ENCODE assay signal across 18 mouse cellular contexts in genomic region chr19:54257889-54258288, GRCm38 (mm10).
A peak's percentile ranks its signal among the peaks of the same experiment; 100 is the strongest.
DNase-seq lines count a peak whose midpoint lies in the region; ATAC-seq and TF ChIP-seq lines count a peak whose summit lies in the region.
"Had no signal": no experiment of that assay in that cellular context is flagged by ENCODE, and none has a peak within 500 bp of the region (broad histone marks: within the 10 kb centered on the region; RNA-seq: fewer than 3 reads in every experiment).

No protein-coding gene starts in this region.

- peak; percentile 41 for DNase-seq in hindbrain, postnatal 0 days (ENCODE audit: low spot score)
- peak; percentile 35 for DNase-seq in midbrain, postnatal 0 days (ENCODE audit: low spot score)
- DNase-seq in midbrain, embryonic 11.5 days (ENCODE audit: low spot score, missing footprints) = no peak
- peak; percentile 23 for DNase-seq in ZHBTc4 (ENCODE audit: low read depth, low spot score)
- DNase-seq in right cerebral cortex, postnatal 25 days = no peak
- DNase-seq in c-Kit-positive CD71-positive TER-119-positive erythroid progenitor cells, embryonic 14.5 days (ENCODE audit: low spot score) = no peak
- DNase-seq: cerebellum, adult 18-20 months; cerebellum, postnatal 36 days; gastrocnemius, postnatal 10 days; kidney, adult 9 months; lung, adult 2 months; spleen, adult 18-20 months had no signal

- peak; percentile 56 for TF ChIP-seq CTCF in hindbrain, postnatal 0 days (IDR thresholded peaks at IDR 0.05; ENCODE audit: low read depth)
- TF ChIP-seq CTCF in midbrain, postnatal 0 days (IDR thresholded peaks at IDR 0.05) = peak; percentile 61

- H3K27ac ChIP-seq in hindbrain, postnatal 0 days = no peak overlapping the region
- H3K27ac ChIP-seq in hindbrain, embryonic 16.5 days (ENCODE audit: low read depth, low read length) = no peak overlapping the region
- H3K27ac ChIP-seq in midbrain, postnatal 0 days (ENCODE audit: low read depth, low read length) = no peak overlapping the region
- no peak overlapping the region for H3K27ac ChIP-seq in midbrain, embryonic 11.5 days (ENCODE audit: low read depth, low read length)
- H3K27ac ChIP-seq: embryonic facial prominence, embryonic 13.5 days; hindbrain, embryonic 15.5 days; limb, embryonic 10.5 days had no signal

- 90% methylated on average over 3 of the region's 3 CpGs for WGBS in hindbrain, postnatal 0 days
- 89% methylated on average over 3 of the region's 3 CpGs for WGBS in hindbrain, embryonic 16.5 days
- 92% methylated on average over 3 of the region's 3 CpGs for WGBS in midbrain, postnatal 0 days
- 89% methylated on average over 3 of the region's 3 CpGs for WGBS in midbrain, embryonic 11.5 days

- H3K9me3 ChIP-seq in hindbrain, postnatal 0 days (ENCODE audit: low read length) = no peaks in the 10 kb centered on the region
- H3K9me3 ChIP-seq in hindbrain, embryonic 16.5 days (ENCODE audit: control insufficient read depth, low read length) = no peaks in the 10 kb centered on the region
- no peaks in the 10 kb centered on the region for H3K9me3 ChIP-seq in midbrain, postnatal 0 days (ENCODE audit: low read length)
- no peaks in the 10 kb centered on the region for H3K9me3 ChIP-seq in midbrain, embryonic 11.5 days (ENCODE audit: control insufficient read depth, low read length)
- H3K9me3 ChIP-seq: embryonic facial prominence, embryonic 13.5 days; hindbrain, embryonic 15.5 days; limb, embryonic 10.5 days had no signal

- no peak overlapping the region for H3K4me3 ChIP-seq in hindbrain, postnatal 0 days (ENCODE audit: low read length)
- no peak overlapping the region for H3K4me3 ChIP-seq in hindbrain, embryonic 16.5 days (ENCODE audit: low read length)
- H3K4me3 ChIP-seq in midbrain, postnatal 0 days (ENCODE audit: low read depth, low read length) = no peak overlapping the region
- H3K4me3 ChIP-seq in midbrain, embryonic 11.5 days (ENCODE audit: low read depth, low read length) = no peak overlapping the region
- H3K4me3 ChIP-seq: embryonic facial prominence, embryonic 13.5 days; hindbrain, embryonic 15.5 days; limb, embryonic 10.5 days had no signal

- H3K4me1 ChIP-seq in hindbrain, postnatal 0 days (ENCODE audit: insufficient read depth, low read length) = 0 out of 2 replicates have a peak, but pooled peaks cover 6% of the 10 kb centered on the region
- no peaks in the 10 kb centered on the region for H3K4me1 ChIP-seq in hindbrain, embryonic 16.5 days (ENCODE audit: control insufficient read depth, insufficient read depth, low read depth, low read length)
- peaks cover 5% of the 10 kb centered on the region; the same call in 1 of the 2 replicates for H3K4me1 ChIP-seq in midbrain, postnatal 0 days (ENCODE audit: insufficient read depth, low read length)
- H3K4me1 ChIP-seq in midbrain, embryonic 11.5 days (ENCODE audit: control insufficient read depth, insufficient read depth, low read length) = no peaks in the 10 kb centered on the region
- H3K4me1 ChIP-seq: embryonic facial prominence, embryonic 13.5 days had no signal

- ATAC-seq in hindbrain, postnatal 0 days = peak; percentile 35; the same call in 1 of the 2 replicates
- ATAC-seq in hindbrain, embryonic 16.5 days = no peak
- no peak for ATAC-seq in midbrain, postnatal 0 days (ENCODE audit: low FRiP score)
- no peak for ATAC-seq in midbrain, embryonic 11.5 days (ENCODE audit: low FRiP score)
- ATAC-seq: midbrain, embryonic 16.5 days had no signal

- H3K4me2 ChIP-seq in hindbrain, postnatal 0 days (ENCODE audit: low read depth, low read length) = no peak overlapping the region
- no peak overlapping the region for H3K4me2 ChIP-seq in hindbrain, embryonic 16.5 days (ENCODE audit: low read length)
- no peak overlapping the region for H3K4me2 ChIP-seq in midbrain, postnatal 0 days (ENCODE audit: low read depth, low read length, poor library complexity, severe bottlenecking)
- no peak overlapping the region for H3K4me2 ChIP-seq in midbrain, embryonic 11.5 days
- H3K4me2 ChIP-seq: embryonic facial prominence, embryonic 13.5 days; hindbrain, embryonic 15.5 days; liver, embryonic 11.5 days had no signal

- no peaks in the 10 kb centered on the region for H3K27me3 ChIP-seq in hindbrain, postnatal 0 days (ENCODE audit: insufficient read depth, low read length)
- H3K27me3 ChIP-seq in hindbrain, embryonic 16.5 days (replicated peaks; ENCODE audit: control insufficient read depth, insufficient read depth, low read length) = no peaks in the 10 kb centered on the region
- H3K27me3 ChIP-seq in midbrain, postnatal 0 days (ENCODE audit: insufficient read depth, low read length) = no peaks in the 10 kb centered on the region
- H3K27me3 ChIP-seq in midbrain, embryonic 11.5 days (ENCODE audit: control insufficient read depth, insufficient read depth, low read length) = no peaks in the 10 kb centered on the region
- H3K27me3 ChIP-seq: hindbrain, embryonic 15.5 days had no signal

- H3K9ac ChIP-seq in hindbrain, postnatal 0 days (replicated peaks; ENCODE audit: low read length) = no peak overlapping the region
- no peak overlapping the region for H3K9ac ChIP-seq in hindbrain, embryonic 16.5 days (ENCODE audit: low read depth, low read length)
- H3K9ac ChIP-seq in midbrain, postnatal 0 days (replicated peaks; ENCODE audit: low read length, poor library complexity, severe bottlenecking) = no peak overlapping the region
- no peak overlapping the region for H3K9ac ChIP-seq in midbrain, embryonic 11.5 days (ENCODE audit: low read length)
- H3K9ac ChIP-seq: embryonic facial prominence, embryonic 13.5 days; hindbrain, embryonic 15.5 days had no signal

- H3K36me3 ChIP-seq in hindbrain, postnatal 0 days (ENCODE audit: insufficient read depth, low read length) = no peaks in the 10 kb centered on the region
- no peaks in the 10 kb centered on the region for H3K36me3 ChIP-seq in hindbrain, embryonic 16.5 days (ENCODE audit: control insufficient read depth, insufficient read depth, low read length)
- H3K36me3 ChIP-seq in midbrain, postnatal 0 days (ENCODE audit: insufficient read depth, low read length) = no peaks in the 10 kb centered on the region
- H3K36me3 ChIP-seq in midbrain, embryonic 11.5 days (ENCODE audit: control insufficient read depth, insufficient read depth, low read length) = no peaks in the 10 kb centered on the region
- H3K36me3 ChIP-seq: embryonic facial prominence, embryonic 13.5 days; hindbrain, embryonic 15.5 days; limb, embryonic 10.5 days had no signal

Comparison
In these comparisons a context has a peak if more than half of its experiments do, and no peak if none do; other contexts are left out.
1. DNase-seq: peak in hindbrain, postnatal 0 days (single experiment), midbrain, postnatal 0 days (single experiment) and ZHBTc4 (single experiment); none in midbrain, embryonic 11.5 days (single experiment), right cerebral cortex, postnatal 25 days (single experiment) and c-Kit-positive CD71-positive TER-119-positive erythroid progenitor cells, embryonic 14.5 days (single experiment).